Mouse (Mus musculus): ENCODE measurements around the gene Slc50a1. TPM values are rescaled to one million over a fixed set of nuclear protein-coding genes. Genes with fewer than 3 reads are reported as not detected.
A peak's percentile ranks its signal among the peaks of the same experiment; 100 is the strongest.

Slc50a1 gene
- polyA plus RNA-seq, 1 experiment, result 9.7 TPM

DNA sequence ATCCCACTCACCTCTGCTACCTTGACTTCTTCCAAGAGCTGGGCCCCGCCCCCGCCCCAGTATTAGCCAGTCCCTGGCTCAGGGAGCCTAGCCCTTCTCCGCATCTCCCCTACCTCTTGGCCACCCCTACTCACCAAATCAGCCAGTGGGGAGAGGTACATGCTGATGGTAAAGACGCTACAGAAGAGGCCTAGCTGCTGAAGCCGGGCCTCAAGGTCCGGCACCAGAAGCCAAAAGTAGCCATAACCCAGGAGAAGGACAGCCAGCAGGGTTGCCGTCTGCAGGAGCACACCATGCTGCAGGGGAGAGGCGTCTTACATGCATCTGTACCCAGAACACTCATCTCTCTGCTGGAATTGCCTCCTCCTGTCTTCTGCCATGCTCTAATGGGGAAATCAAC, 1.5 kb downstream of the Slc50a1 start:
- peaks cover 15% of the 10 kb centered on the region for H3K4me1 ChIP-seq (ENCODE audit: control insufficient read depth, insufficient read depth, low read length)
- no peak for TF ChIP-seq CTCF (IDR thresholded peaks at IDR 0.05; ENCODE audit: control insufficient read depth, insufficient read depth, insufficient replicate concordance, low read depth, low read length)
- TF ChIP-seq POLR2A (IDR thresholded peaks at IDR 0.05; ENCODE audit: control insufficient read depth, low read depth, low read length), result no peak
- H3K27me3 ChIP-seq (ENCODE audit: control insufficient read depth, insufficient read depth, low read length), result no peaks in the 10 kb centered on the region
- H3K27ac ChIP-seq (ENCODE audit: control insufficient read depth, insufficient read depth, low read depth, low read length), result no peak overlapping the region
- H3K4me3 ChIP-seq (ENCODE audit: control insufficient read depth, low read depth, low read length), result no peak overlapping the region
- no peaks in the 10 kb centered on the region for H3K36me3 ChIP-seq (ENCODE audit: control insufficient read depth, insufficient read depth, low read length)

GRCm38 (mm10) chr3:89266439-89266893, 3.9 kb downstream of the Slc50a1 start:
- Histone ChIP-seq H3K36me3 (ENCODE audit: control insufficient read depth, insufficient read depth, low read length) (no peaks in the 10 kb centered on the region), H3K4me1 (ENCODE audit: control insufficient read depth, insufficient read depth, low read length) (peaks cover 15% of the 10 kb centered on the region), H3K27me3 (ENCODE audit: control insufficient read depth, insufficient read depth, low read length) (no peaks in the 10 kb centered on the region), H3K4me3 (ENCODE audit: control insufficient read depth, low read depth, low read length) (peak overlapping the region; percentile 88), H3K27ac (ENCODE audit: control insufficient read depth, insufficient read depth, low read depth, low read length) (peak overlapping the region; percentile 55)
- TF ChIP-seq POLR2A (IDR thresholded peaks at IDR 0.05; ENCODE audit: control insufficient read depth, low read depth, low read length) (peak; percentile 92), CTCF (IDR thresholded peaks at IDR 0.05; ENCODE audit: control insufficient read depth, insufficient read depth, insufficient replicate concordance, low read depth, low read length) (no peak)

GRCm38 (mm10) chr3:89262417-89262816, 8.0 kb downstream of the Slc50a1 start:
- H3K27ac ChIP-seq (ENCODE audit: control insufficient read depth, insufficient read depth, low read depth, low read length), result no peak overlapping the region
- no peak for TF ChIP-seq CTCF (IDR thresholded peaks at IDR 0.05; ENCODE audit: control insufficient read depth, insufficient read depth, insufficient replicate concordance, low read depth, low read length)
- no peak for TF ChIP-seq POLR2A (IDR thresholded peaks at IDR 0.05; ENCODE audit: control insufficient read depth, low read depth, low read length)

DNA sequence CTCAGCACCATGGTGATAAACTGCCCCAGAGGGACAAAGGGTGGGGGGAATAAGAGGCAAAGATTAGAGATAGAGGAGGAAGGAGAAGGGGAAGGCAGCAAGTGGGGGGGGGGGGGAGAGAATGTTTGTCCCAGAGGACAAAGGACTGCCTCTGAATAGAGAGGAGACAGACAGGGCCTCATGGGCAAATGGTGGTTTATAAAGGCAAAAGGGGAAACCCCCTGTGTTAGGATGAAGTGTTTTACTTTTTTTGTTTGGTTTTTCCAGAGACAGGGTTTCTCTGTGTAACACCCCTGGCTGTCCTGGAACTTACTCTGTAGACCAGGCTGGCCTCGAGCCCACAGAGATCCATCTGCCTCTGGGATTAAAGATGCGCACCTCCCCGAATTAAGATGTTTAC, 10.2 kb downstream of the Slc50a1 start:
- H3K36me3 ChIP-seq (ENCODE audit: control insufficient read depth, insufficient read depth, low read length), result no peaks in the 10 kb centered on the region
- no peaks in the 10 kb centered on the region for H3K27me3 ChIP-seq (ENCODE audit: control insufficient read depth, insufficient read depth, low read length)
- no peak for TF ChIP-seq POLR2A (IDR thresholded peaks at IDR 0.05; ENCODE audit: control insufficient read depth, low read depth, low read length)
- H3K4me1 ChIP-seq (ENCODE audit: control insufficient read depth, insufficient read depth, low read length), result no peaks in the 10 kb centered on the region
- H3K4me3 ChIP-seq (ENCODE audit: control insufficient read depth, low read depth, low read length), result no peak overlapping the region
- no peak overlapping the region for H3K27ac ChIP-seq (ENCODE audit: control insufficient read depth, insufficient read depth, low read depth, low read length)

More at GRCm38 (mm10) chr3:89262417-89262816, 8.0 kb downstream of the Slc50a1 start:
- Histone ChIP-seq H3K4me3 (ENCODE audit: control insufficient read depth, low read depth, low read length) (no peak overlapping the region), H3K36me3 (ENCODE audit: control insufficient read depth, insufficient read depth, low read length) (no peaks in the 10 kb centered on the region), H3K27me3 (ENCODE audit: control insufficient read depth, insufficient read depth, low read length) (no peaks in the 10 kb centered on the region), H3K4me1 (ENCODE audit: control insufficient read depth, insufficient read depth, low read length) (peaks cover 6% of the 10 kb centered on the region)

DNA sequence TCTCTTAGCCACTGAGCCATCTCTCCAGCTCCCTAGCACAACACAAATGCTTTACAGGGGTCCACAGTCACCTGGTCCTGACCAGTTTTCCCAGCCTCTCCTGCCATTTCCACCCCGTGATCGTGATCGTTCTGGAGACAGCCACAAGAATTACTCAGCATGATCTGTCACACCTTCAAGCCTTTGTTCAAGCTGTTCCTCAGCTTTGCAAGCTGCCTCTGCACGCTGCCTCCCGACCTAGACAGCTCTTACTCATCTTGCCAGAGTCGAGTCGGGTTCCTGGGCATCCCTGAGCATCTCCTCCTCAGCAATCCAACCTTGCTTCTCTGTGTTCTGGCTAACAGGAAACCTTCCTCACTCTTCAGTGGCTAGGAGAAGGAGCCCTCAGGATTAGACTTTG, 11.3 kb downstream of the Slc50a1 start, which contains the start of gene Dpm3:
Gene Dpm3 (plus strand): TSS at position 283 of the 400 bp plus-strand sequence.
- no peak for TF ChIP-seq POLR2A (IDR thresholded peaks at IDR 0.05; ENCODE audit: control insufficient read depth, low read depth, low read length)
- TF ChIP-seq CTCF (IDR thresholded peaks at IDR 0.05; ENCODE audit: control insufficient read depth, insufficient read depth, insufficient replicate concordance, low read depth, low read length), result no peak
- H3K4me3 ChIP-seq (ENCODE audit: control insufficient read depth, low read depth, low read length), result no peak within 1 kb of the TSS
- no peaks in the 10 kb centered on the region for H3K36me3 ChIP-seq (ENCODE audit: control insufficient read depth, insufficient read depth, low read length)

GRCm38 (mm10) chr3:89256177-89256576, 14.2 kb downstream of the Slc50a1 start:
- Histone ChIP-seq H3K36me3 (ENCODE audit: control insufficient read depth, insufficient read depth, low read length) (no peaks in the 10 kb centered on the region), H3K27me3 (ENCODE audit: control insufficient read depth, insufficient read depth, low read length) (no peaks in the 10 kb centered on the region), H3K27ac (ENCODE audit: control insufficient read depth, insufficient read depth, low read depth, low read length) (no peak overlapping the region), H3K4me3 (ENCODE audit: control insufficient read depth, low read depth, low read length) (no peak overlapping the region), H3K4me1 (ENCODE audit: control insufficient read depth, insufficient read depth, low read length) (peaks cover 3% of the 10 kb centered on the region; the same call in 1 of the 2 replicates)
- TF ChIP-seq CTCF (IDR thresholded peaks at IDR 0.05; ENCODE audit: control insufficient read depth, insufficient read depth, insufficient replicate concordance, low read depth, low read length), result no peak
- TF ChIP-seq POLR2A (IDR thresholded peaks at IDR 0.05; ENCODE audit: control insufficient read depth, low read depth, low read length), result no peak

More for the DNA sequence above, 11.3 kb downstream of the Slc50a1 start, which contains the start of gene Dpm3:
- Histone ChIP-seq H3K4me1 (ENCODE audit: control insufficient read depth, insufficient read depth, low read length) (no peaks in the 10 kb centered on the region), H3K27ac (ENCODE audit: control insufficient read depth, insufficient read depth, low read depth, low read length) (no peak within 1 kb of the TSS), H3K27me3 (ENCODE audit: control insufficient read depth, insufficient read depth, low read length) (no peaks in the 10 kb centered on the region)

DNA sequence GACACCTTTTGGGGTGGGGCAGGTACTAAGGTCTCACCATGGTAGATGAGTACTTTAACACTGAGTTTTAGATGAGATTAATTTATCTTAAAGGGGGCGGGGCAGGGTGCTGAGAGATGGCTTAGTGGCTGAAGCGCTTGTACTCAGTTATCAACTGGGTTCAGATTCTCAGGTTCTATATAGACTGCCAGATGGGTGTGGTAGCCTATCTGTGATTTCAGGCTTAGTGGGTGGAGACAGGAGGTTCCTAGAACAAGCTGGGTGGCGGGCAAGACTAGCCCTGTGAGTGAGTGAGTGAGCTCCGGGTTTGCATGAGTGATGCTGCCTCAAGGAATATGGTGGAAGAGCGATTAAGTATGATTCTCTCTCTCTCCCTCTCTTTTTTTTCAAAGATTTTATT, 15.4 kb downstream of the Slc50a1 start:
- Histone ChIP-seq H3K4me3 (ENCODE audit: control insufficient read depth, low read depth, low read length) (no peak overlapping the region), H3K36me3 (ENCODE audit: control insufficient read depth, insufficient read depth, low read length) (no peaks in the 10 kb centered on the region), H3K4me1 (ENCODE audit: control insufficient read depth, insufficient read depth, low read length) (peaks cover 3% of the 10 kb centered on the region; the same call in 1 of the 2 replicates), H3K27ac (ENCODE audit: control insufficient read depth, insufficient read depth, low read depth, low read length) (no peak overlapping the region), H3K27me3 (ENCODE audit: control insufficient read depth, insufficient read depth, low read length) (no peaks in the 10 kb centered on the region)
- no peak for TF ChIP-seq CTCF (IDR thresholded peaks at IDR 0.05; ENCODE audit: control insufficient read depth, insufficient read depth, insufficient replicate concordance, low read depth, low read length)
- no peak for TF ChIP-seq POLR2A (IDR thresholded peaks at IDR 0.05; ENCODE audit: control insufficient read depth, low read depth, low read length)

All from testis, adult 2 months (tissue).